Mouse (Mus musculus) hindbrain, embryonic 15.5 days (tissue): ENCODE measurements at regions not wholly inside any gene's neighbourhood (a gene's known extent, or its start where the extent isn't known, plus 50 kb on each side); places are given as distances from the start of the nearest gene placed in this dataset.

Experiments
- ATAC-seq: fragments of 200-750 bp; cut with Nextera tagmentation; 2 replicates; pipeline ENCODE4 v1.8.0; 2017; ENCODE audit warnings: low read depth, moderate number of reproducible peaks, moderate TSS enrichment; ENCODE audit not compliant: low FRiP score
- H3K27ac ChIP-seq: fragments of 300-500 bp; sonication (generic); replicated peaks from 2 replicates; pipeline ENCODE4 v1.5.1; 2015; ENCODE audit warnings: mild to moderate bottlenecking, inconsistent platforms
- H3K27me3 ChIP-seq: fragments of 300-500 bp; sonication (generic); 2 replicates; pipeline ENCODE4 v1.6.1; 2015; ENCODE audit warnings: control low read depth, inconsistent platforms
- H3K36me3 ChIP-seq: fragments of 300-500 bp; sonication (generic); 2 replicates; pipeline ENCODE4 v1.6.1; 2015; ENCODE audit warnings: control low read depth, inconsistent platforms
- H3K4me1 ChIP-seq: fragments of 300-500 bp; sonication (generic); replicated peaks from 2 replicates; pipeline ENCODE4 v1.6.1; 2015; ENCODE audit warnings: control low read depth, inconsistent platforms
- H3K4me2 ChIP-seq: fragments of 300-500 bp; sonication (generic); 2 replicates; pipeline ENCODE4 v1.6.1; 2015; ENCODE audit warnings: moderate library complexity, mild to moderate bottlenecking, inconsistent platforms
- H3K4me3 ChIP-seq: fragments of 300-500 bp; sonication (generic); 2 replicates; pipeline ENCODE4 v1.5.1; 2015; ENCODE audit warnings: mild to moderate bottlenecking, inconsistent platforms
- H3K9ac ChIP-seq: fragments of 300-500 bp; sonication (generic); 2 replicates; pipeline ENCODE4 v1.6.1; 2015; ENCODE audit warnings: inconsistent platforms
- H3K9me3 ChIP-seq: fragments of 300-500 bp; sonication (generic); 2 replicates; pipeline ENCODE4 v1.6.1; 2016; ENCODE audit warnings: control low read depth, inconsistent platforms
- WGBS: fragments of 180-500 bp; shearing (Covaris S2); methylation state at CpG from one replicate; pipeline ENCODE4 v1.1.7; 2015; 5-methylcytosine and 5-hydroxymethylcytosine counted together

- no peak overlapping the region for H3K27ac ChIP-seq
- H3K4me3 ChIP-seq: no peak overlapping the region
- H3K36me3 ChIP-seq: no peaks in the 10 kb centered on the region
- 81% methylated on average over 3 of the region's 3 CpGs for WGBS
- no peak overlapping the region for H3K9ac ChIP-seq
- H3K9me3 ChIP-seq: no peaks in the 10 kb centered on the region
- H3K4me1 ChIP-seq: no peaks in the 10 kb centered on the region
- H3K27me3 ChIP-seq: no peaks in the 10 kb centered on the region
- no peak for ATAC-seq
- H3K4me2 ChIP-seq: no peak overlapping the region
These were observed 606.5 kb upstream of the Celf2 start for GRCm38 (mm10) chr2:8115891-8116290.

- H3K27me3 ChIP-seq: no peaks in the 10 kb centered on the region
- no peak overlapping the region for H3K9ac ChIP-seq
- no peak overlapping the region for H3K4me2 ChIP-seq
- H3K27ac ChIP-seq: no peak overlapping the region
- H3K4me3 ChIP-seq: no peak overlapping the region
- H3K9me3 ChIP-seq: no peaks in the 10 kb centered on the region
- 0 out of 2 replicates have a peak, but pooled peaks have one; percentile 56 for ATAC-seq
- no peaks in the 10 kb centered on the region for H3K4me1 ChIP-seq
- 81% methylated on average over 1 of the region's 1 CpGs for WGBS
- H3K36me3 ChIP-seq: no peaks in the 10 kb centered on the region
These were observed 603.2 kb upstream of the Celf2 start for GRCm38 (mm10) chr2:8112361-8113073.

GRCm38 (mm10) chr2:8094157-8094556 lies 584.8 kb upstream of the Celf2 start:
- H3K9ac ChIP-seq: no peak overlapping the region
- H3K27ac ChIP-seq: no peak overlapping the region
- H3K4me2 ChIP-seq: no peak overlapping the region
- ATAC-seq: peak; percentile 73; the same call in 1 of the 2 replicates
- H3K4me3 ChIP-seq: no peak overlapping the region
- H3K9me3 ChIP-seq: no peaks in the 10 kb centered on the region
- no peaks in the 10 kb centered on the region for H3K27me3 ChIP-seq
- H3K4me1 ChIP-seq: no peaks in the 10 kb centered on the region
- WGBS: 78% methylated on average over 2 of the region's 2 CpGs
- no peaks in the 10 kb centered on the region for H3K36me3 ChIP-seq

GRCm38 (mm10) chr2:8067901-8068300 lies 558.5 kb upstream of the Celf2 start:
- Histone ChIP-seq H3K4me1 (no peaks in the 10 kb centered on the region), H3K9ac (no peak overlapping the region), H3K27me3 (no peaks in the 10 kb centered on the region), H3K4me3 (no peak overlapping the region), H3K4me2 (no peak overlapping the region), H3K36me3 (no peaks in the 10 kb centered on the region), H3K27ac (no peak overlapping the region), H3K9me3 (no peaks in the 10 kb centered on the region)
- ATAC-seq: no peak
- 59% methylated on average over 1 of the region's 1 CpGs for WGBS

- no peak for ATAC-seq
- Histone ChIP-seq H3K4me3 (no peak overlapping the region), H3K4me1 (no peaks in the 10 kb centered on the region), H3K36me3 (no peaks in the 10 kb centered on the region), H3K27me3 (no peaks in the 10 kb centered on the region), H3K9me3 (no peaks in the 10 kb centered on the region), H3K4me2 (no peak overlapping the region), H3K9ac (no peak overlapping the region), H3K27ac (no peak overlapping the region)
- 58% methylated on average over 1 of the region's 1 CpGs for WGBS
These were observed 552.3 kb upstream of the Celf2 start for GRCm38 (mm10) chr2:8061687-8062086.

- Histone ChIP-seq H3K27ac (no peak overlapping the region), H3K27me3 (no peaks in the 10 kb centered on the region), H3K36me3 (no peaks in the 10 kb centered on the region), H3K4me2 (no peak overlapping the region), H3K4me1 (no peaks in the 10 kb centered on the region), H3K9ac (no peak overlapping the region), H3K4me3 (no peak overlapping the region), H3K9me3 (no peaks in the 10 kb centered on the region)
- 33% methylated on average over 4 of the region's 4 CpGs for WGBS
- ATAC-seq: no peak
These were observed 519.8 kb upstream of the Celf2 start for GRCm38 (mm10) chr2:8029212-8029611.

- ATAC-seq: no peak
- H3K27ac ChIP-seq: no peak overlapping the region
- no peak overlapping the region for H3K4me2 ChIP-seq
- no peaks in the 10 kb centered on the region for H3K27me3 ChIP-seq
- H3K4me3 ChIP-seq: no peak overlapping the region
- H3K9ac ChIP-seq: no peak overlapping the region
- H3K36me3 ChIP-seq: no peaks in the 10 kb centered on the region
- H3K4me1 ChIP-seq: no peaks in the 10 kb centered on the region
- no peaks in the 10 kb centered on the region for H3K9me3 ChIP-seq
These were observed 518.2 kb upstream of the Celf2 start for GRCm38 (mm10) chr2:8027571-8027970.

GRCm38 (mm10) chr2:8026648-8027047 lies 517.3 kb upstream of the Celf2 start:
- Histone ChIP-seq H3K9ac (no peak overlapping the region), H3K27ac (no peak overlapping the region), H3K4me2 (no peak overlapping the region), H3K36me3 (no peaks in the 10 kb centered on the region), H3K27me3 (no peaks in the 10 kb centered on the region), H3K9me3 (no peaks in the 10 kb centered on the region), H3K4me3 (no peak overlapping the region), H3K4me1 (no peaks in the 10 kb centered on the region)
- 87% methylated on average over 10 of the region's 10 CpGs for WGBS
- no peak for ATAC-seq

- Histone ChIP-seq H3K36me3 (no peaks in the 10 kb centered on the region), H3K9me3 (no peaks in the 10 kb centered on the region), H3K4me1 (no peaks in the 10 kb centered on the region), H3K27ac (no peak overlapping the region), H3K27me3 (no peaks in the 10 kb centered on the region), H3K4me2 (no peak overlapping the region), H3K9ac (no peak overlapping the region), H3K4me3 (no peak overlapping the region)
- WGBS: 76% methylated on average over 3 of the region's 3 CpGs
- ATAC-seq: no peak
These were observed 513.3 kb upstream of the Celf2 start for GRCm38 (mm10) chr2:8022651-8023050.

- 71% methylated on average over 5 of the region's 5 CpGs for WGBS
- H3K4me1 ChIP-seq: no peaks in the 10 kb centered on the region
- H3K4me3 ChIP-seq: no peak overlapping the region
- H3K9me3 ChIP-seq: no peaks in the 10 kb centered on the region
- H3K36me3 ChIP-seq: no peaks in the 10 kb centered on the region
- no peak for ATAC-seq
- H3K4me2 ChIP-seq: no peak overlapping the region
- no peak overlapping the region for H3K27ac ChIP-seq
- no peak overlapping the region for H3K9ac ChIP-seq
- H3K27me3 ChIP-seq: no peaks in the 10 kb centered on the region
These were observed 512.7 kb upstream of the Celf2 start for GRCm38 (mm10) chr2:8022043-8022442.

GRCm38 (mm10) chr2:8012826-8013225 lies 503.5 kb upstream of the Celf2 start:
- no peak overlapping the region for H3K9ac ChIP-seq
- WGBS: 85% methylated on average over 6 of the region's 6 CpGs
- H3K36me3 ChIP-seq: no peaks in the 10 kb centered on the region
- H3K9me3 ChIP-seq: no peaks in the 10 kb centered on the region
- ATAC-seq: no peak
- H3K4me2 ChIP-seq: no peak overlapping the region
- H3K4me3 ChIP-seq: no peak overlapping the region
- no peak overlapping the region for H3K27ac ChIP-seq
- H3K27me3 ChIP-seq: no peaks in the 10 kb centered on the region
- no peaks in the 10 kb centered on the region for H3K4me1 ChIP-seq

GRCm38 (mm10) chr2:7999444-7999843 lies 490.1 kb upstream of the Celf2 start:
- Histone ChIP-seq H3K27ac (no peak overlapping the region), H3K4me1 (no peaks in the 10 kb centered on the region), H3K36me3 (no peaks in the 10 kb centered on the region), H3K4me2 (no peak overlapping the region), H3K9me3 (no peaks in the 10 kb centered on the region), H3K4me3 (no peak overlapping the region), H3K27me3 (no peaks in the 10 kb centered on the region), H3K9ac (no peak overlapping the region)
- 83% methylated on average over 2 of the region's 2 CpGs for WGBS
- ATAC-seq: no peak

- Histone ChIP-seq H3K4me2 (no peak overlapping the region), H3K36me3 (no peaks in the 10 kb centered on the region), H3K9me3 (no peaks in the 10 kb centered on the region), H3K4me3 (no peak overlapping the region), H3K27ac (no peak overlapping the region), H3K4me1 (no peaks in the 10 kb centered on the region), H3K9ac (no peak overlapping the region), H3K27me3 (no peaks in the 10 kb centered on the region)
- no peak for ATAC-seq
These were observed 465.1 kb upstream of the Celf2 start for GRCm38 (mm10) chr2:7974471-7974870.
